In the genomic region with DNA sequence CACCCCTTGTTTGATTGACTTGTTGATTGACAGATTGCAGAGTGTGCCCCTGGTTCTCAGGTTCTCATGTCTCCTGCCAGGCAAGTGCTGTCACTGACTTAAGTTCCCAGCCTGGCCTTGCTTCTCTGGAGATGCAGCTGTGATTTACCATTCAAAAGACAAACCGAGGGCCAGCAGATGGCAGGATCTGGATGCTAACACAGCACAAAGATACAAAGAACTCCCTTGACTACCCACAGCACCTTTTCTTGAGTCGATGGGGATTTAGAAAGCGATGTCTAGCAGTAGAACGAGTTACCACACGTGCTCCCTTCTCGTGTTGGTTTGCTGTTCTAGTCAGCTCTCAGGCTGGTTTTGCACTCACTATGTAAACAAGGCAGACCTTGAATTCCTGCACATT, we compare ENCODE assay signal across 29 mouse cellular contexts. TPM values are rescaled to one million over a fixed set of nuclear protein-coding genes. Genes with fewer than 3 reads are reported as not detected.
DNase-seq lines count a peak whose midpoint lies in the region; ATAC-seq and TF ChIP-seq lines count a peak whose summit lies in the region.
"Had no signal": no experiment of that assay in that cellular context is flagged by ENCODE, and none has a peak within 500 bp of the region (broad histone marks: within the 10 kb centered on the region; RNA-seq: fewer than 3 reads in every experiment).

No protein-coding gene starts in this region.

- H3K9ac ChIP-seq in forebrain, postnatal 0 days = no peak overlapping the region
- H3K9ac ChIP-seq in forebrain, embryonic 13.5 days = no peak overlapping the region
- H3K9ac ChIP-seq in midbrain, postnatal 0 days (replicated peaks; ENCODE audit: low read length, poor library complexity, severe bottlenecking) = no peak overlapping the region
- H3K9ac ChIP-seq: embryonic facial prominence, embryonic 13.5 days; embryonic facial prominence, embryonic 15.5 days; forebrain, embryonic 12.5 days; forebrain, embryonic 15.5 days had no signal

- DNase-seq in forebrain, postnatal 0 days = no peak
- peak; percentile 70 for DNase-seq in heart, adult 11 months
- no peak for DNase-seq in heart, postnatal 10 days
- no peak for DNase-seq in midbrain, postnatal 0 days (ENCODE audit: low spot score)
- no peak for DNase-seq in midbrain, embryonic 10.5 days (ENCODE audit: low spot score)
- peak; percentile 38 for DNase-seq in brain, adult 2 months (ENCODE audit: low read depth, low spot score)
- no peak for DNase-seq in c-Kit-positive CD71-positive TER-119-positive erythroid progenitor cells, embryonic 14.5 days (ENCODE audit: low spot score)
- DNase-seq: adrenal gland, adult 8-10 months; adrenal gland, postnatal 14 days; adrenal gland, postnatal 36 days; B cell, adult 2 months; cerebellum, adult 11-12 months; cerebellum, adult 2 months; cerebellum, adult 9-10 months; cerebellum, postnatal 10 days; cerebellum, postnatal 25 days; embryo, embryonic 11 days had no signal

- 46% methylated on average over 6 of the region's 6 CpGs for WGBS in forebrain, postnatal 0 days
- 72% methylated on average over 6 of the region's 6 CpGs for WGBS in forebrain, embryonic 13.5 days
- WGBS in midbrain, postnatal 0 days = 48% methylated on average over 6 of the region's 6 CpGs
- 69% methylated on average over 6 of the region's 6 CpGs for WGBS in midbrain, embryonic 10.5 days

- no peaks in the 10 kb centered on the region for H3K36me3 ChIP-seq in forebrain, postnatal 0 days (ENCODE audit: insufficient read depth)
- H3K36me3 ChIP-seq in forebrain, embryonic 13.5 days (ENCODE audit: poor library complexity, severe bottlenecking) = no peaks in the 10 kb centered on the region
- H3K36me3 ChIP-seq in midbrain, postnatal 0 days (ENCODE audit: insufficient read depth, low read length) = no peaks in the 10 kb centered on the region
- no peaks in the 10 kb centered on the region for H3K36me3 ChIP-seq in midbrain, embryonic 10.5 days
- H3K36me3 ChIP-seq: embryonic facial prominence, embryonic 13.5 days; embryonic facial prominence, embryonic 15.5 days; forebrain, embryonic 10.5 days; forebrain, embryonic 12.5 days; forebrain, embryonic 15.5 days; G1E had no signal

- H3K9me3 ChIP-seq in forebrain, postnatal 0 days (ENCODE audit: low read length) = no peaks in the 10 kb centered on the region
- H3K9me3 ChIP-seq in forebrain, embryonic 13.5 days (replicated peaks) = no peaks in the 10 kb centered on the region
- H3K9me3 ChIP-seq in midbrain, postnatal 0 days (ENCODE audit: low read length) = no peaks in the 10 kb centered on the region
- no peaks in the 10 kb centered on the region for H3K9me3 ChIP-seq in midbrain, embryonic 10.5 days (replicated peaks)
- H3K9me3 ChIP-seq: embryonic facial prominence, embryonic 13.5 days; embryonic facial prominence, embryonic 15.5 days; forebrain, embryonic 10.5 days; forebrain, embryonic 12.5 days; forebrain, embryonic 15.5 days had no signal

- H3K27ac ChIP-seq in forebrain, postnatal 0 days (ENCODE audit: low read depth, low read length) = no peak overlapping the region
- no peak overlapping the region for H3K27ac ChIP-seq in forebrain, embryonic 13.5 days
- no peak overlapping the region for H3K27ac ChIP-seq in midbrain, postnatal 0 days (ENCODE audit: low read depth, low read length)
- H3K27ac ChIP-seq in midbrain, embryonic 10.5 days (replicated peaks) = no peak overlapping the region
- H3K27ac ChIP-seq: embryonic facial prominence, embryonic 13.5 days; embryonic facial prominence, embryonic 15.5 days; forebrain, embryonic 10.5 days; forebrain, embryonic 12.5 days; forebrain, embryonic 15.5 days had no signal

- intact Hi-C loops in heart, postnatal 10 days (cut with DNase I) = no loop called here

- no peaks in the 10 kb centered on the region for H3K4me1 ChIP-seq in forebrain, postnatal 0 days (ENCODE audit: insufficient read depth)
- H3K4me1 ChIP-seq in forebrain, embryonic 13.5 days = peaks cover 6% of the 10 kb centered on the region
- H3K4me1 ChIP-seq in midbrain, postnatal 0 days (ENCODE audit: insufficient read depth, low read length) = peaks cover 5% of the 10 kb centered on the region; the same call in 1 of the 2 replicates
- peaks cover 11% of the 10 kb centered on the region for H3K4me1 ChIP-seq in midbrain, embryonic 10.5 days

- no peak overlapping the region for H3K4me3 ChIP-seq in forebrain, postnatal 0 days (ENCODE audit: low read depth, low read length)
- no peak overlapping the region for H3K4me3 ChIP-seq in forebrain, embryonic 13.5 days
- H3K4me3 ChIP-seq in midbrain, postnatal 0 days (ENCODE audit: low read depth, low read length) = no peak overlapping the region
- H3K4me3 ChIP-seq in midbrain, embryonic 10.5 days = no peak overlapping the region
- H3K4me3 ChIP-seq: embryonic facial prominence, embryonic 13.5 days; embryonic facial prominence, embryonic 15.5 days; erythroblast, embryonic 14.5 days; forebrain, embryonic 10.5 days; forebrain, embryonic 12.5 days; forebrain, embryonic 15.5 days had no signal

- no peak for ATAC-seq in forebrain, postnatal 0 days
- no peak for ATAC-seq in forebrain, embryonic 13.5 days
- ATAC-seq in midbrain, postnatal 0 days (ENCODE audit: low FRiP score) = no peak
- ATAC-seq: activated CD4-positive, CD25-positive, alpha-beta regulatory T cell, adult 4 months; CD4-positive, CD25-positive, alpha-beta regulatory T cell, adult 4 months; forebrain, embryonic 15.5 days; Patski had no signal

- 0 out of 2 replicates have a peak, but pooled peaks have one; percentile 9 for TF ChIP-seq CTCF in forebrain, postnatal 0 days (IDR thresholded peaks at IDR 0.05; ENCODE audit: low read depth)
- TF ChIP-seq CTCF in midbrain, postnatal 0 days (IDR thresholded peaks at IDR 0.05) = peak; percentile 49

- H3K4me2 ChIP-seq in forebrain, postnatal 0 days (ENCODE audit: low read depth) = no peak overlapping the region
- H3K4me2 ChIP-seq in forebrain, embryonic 13.5 days = no peak overlapping the region
- H3K4me2 ChIP-seq in midbrain, postnatal 0 days (ENCODE audit: low read depth, low read length, poor library complexity, severe bottlenecking) = no peak overlapping the region
- H3K4me2 ChIP-seq: embryonic facial prominence, embryonic 13.5 days; embryonic facial prominence, embryonic 15.5 days; forebrain, embryonic 12.5 days; forebrain, embryonic 15.5 days had no signal

- H3K27me3 ChIP-seq in forebrain, postnatal 0 days (ENCODE audit: insufficient read depth, low read length) = no peaks in the 10 kb centered on the region
- peaks cover 9% of the 10 kb centered on the region for H3K27me3 ChIP-seq in forebrain, embryonic 13.5 days
- no peaks in the 10 kb centered on the region for H3K27me3 ChIP-seq in midbrain, postnatal 0 days (ENCODE audit: insufficient read depth, low read length)
- peaks cover 24% of the 10 kb centered on the region for H3K27me3 ChIP-seq in midbrain, embryonic 10.5 days (ENCODE audit: low read depth, poor library complexity, severe bottlenecking)
- H3K27me3 ChIP-seq: CH12.LX; forebrain, embryonic 15.5 days had no signal

RNA-seq across cellular contexts. Expression of a gene that starts 4.9 kb away (rescaled TPM):
- 0.62 and 0.95 TPM in 2 replicates for total RNA-seq in forebrain, postnatal 0 days (2014; rRNA removed)
- polyA plus RNA-seq in forebrain, postnatal 0 days (2015; fragmentation: Nextera tagmentation; extraction: Ambion mirVana) = 1.2 and 2.0 TPM in 2 replicates
- polyA plus RNA-seq in forebrain, embryonic 13.5 days (2015; fragmentation: Nextera tagmentation; extraction: Ambion mirVana) = 0.42 and 0.49 TPM in 2 replicates
- total RNA-seq in heart, postnatal 10 days (2021) = under 1 TPM in 1 of 2 experiments, not detected in 1; 0.05 TPM
- 0.88 and 1.1 TPM in 2 replicates for total RNA-seq in midbrain, postnatal 0 days (2014; rRNA removed)
- 0.54 and 0.74 TPM in 2 replicates for polyA plus RNA-seq in midbrain, postnatal 0 days (2015; fragmentation: Nextera tagmentation; extraction: Ambion mirVana)
- 0.24 and 0.25 TPM in 2 replicates for polyA plus RNA-seq in midbrain, embryonic 10.5 days (2016; fragmentation: Nextera tagmentation; extraction: Ambion mirVana)
- total RNA-seq: adrenal gland, postnatal 14 days; adrenal gland, postnatal 36 days; CH12.LX had no signal
- polyA plus RNA-seq: activated CD4-positive, CD25-positive, alpha-beta regulatory T cell, adult 4 months; CD4-positive, CD25-positive, alpha-beta regulatory T cell, adult 4 months; embryonic facial prominence, embryonic 15.5 days; erythroblast, embryonic 14.5 days; forebrain, embryonic 10.5 days; G1E; Patski had no signal

Comparison
In these comparisons a context has a peak if more than half of its experiments do, and no peak if none do; other contexts are left out.
1. DNase-seq: peak in heart, adult 11 months (single experiment) and brain, adult 2 months (single experiment); none in forebrain, postnatal 0 days (single experiment), heart, postnatal 10 days (0 of 2), midbrain, postnatal 0 days (single experiment), midbrain, embryonic 10.5 days (single experiment) and c-Kit-positive CD71-positive TER-119-positive erythroid progenitor cells, embryonic 14.5 days (single experiment).